Mouse (Mus musculus) skeletal muscle tissue, adult 2 months (tissue): ENCODE results near the gene Pde4d.
A peak's percentile ranks its signal among the peaks of the same experiment; 100 is the strongest.
"Not testable (repeated sequence)": the region's sequence is repeated elsewhere in the genome, so short reads cannot be mapped to it uniquely, and the experiment has no call there.

Source experiments
- DNase-seq: peaks from one replicate; pipeline ENCODE4 v3.0.0-alpha.2; 2012; ENCODE audit warnings: low read depth, low spot score

Pde4d gene

DNA sequence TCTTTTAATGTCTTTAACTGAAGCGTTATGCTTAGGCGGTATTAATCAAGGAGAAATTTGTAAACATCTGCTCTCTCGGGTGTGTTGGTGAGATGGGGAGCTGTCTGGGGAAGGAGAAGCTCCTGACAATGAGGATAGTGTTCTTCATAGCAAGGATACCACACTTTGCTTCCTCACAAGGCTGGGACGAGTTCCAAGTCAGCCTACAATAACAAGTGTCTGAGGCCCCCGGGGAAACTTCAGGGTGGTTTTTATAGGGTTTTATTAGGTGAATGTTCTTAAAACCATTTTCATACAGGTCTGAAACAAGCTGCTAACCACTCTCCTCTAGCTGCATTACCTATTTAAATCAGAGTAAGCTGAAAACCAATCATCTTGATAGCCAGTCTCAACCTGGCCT, 1433.9 kb downstream of the Pde4d start:
- no peak for DNase-seq

DNA sequence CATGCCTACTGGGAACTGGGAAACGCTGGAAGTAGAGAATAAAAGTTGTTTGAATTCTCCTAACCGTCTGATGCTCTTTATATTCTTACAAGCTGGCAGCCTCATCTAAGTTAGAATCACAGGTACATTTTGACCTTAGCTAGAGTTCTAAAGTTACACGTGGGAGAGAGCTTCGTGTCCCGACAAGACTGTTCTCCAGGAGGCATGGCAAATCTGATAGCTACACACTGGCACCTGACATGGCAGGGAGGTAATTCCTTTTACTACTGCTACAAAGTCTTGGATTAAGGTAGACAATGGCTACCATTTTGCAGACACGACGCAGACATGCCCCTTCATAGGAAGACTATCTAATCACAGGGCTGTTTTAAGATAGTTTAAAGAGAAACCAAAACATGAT, 1435.1 kb downstream of the Pde4d start:
- no peak for DNase-seq

DNA sequence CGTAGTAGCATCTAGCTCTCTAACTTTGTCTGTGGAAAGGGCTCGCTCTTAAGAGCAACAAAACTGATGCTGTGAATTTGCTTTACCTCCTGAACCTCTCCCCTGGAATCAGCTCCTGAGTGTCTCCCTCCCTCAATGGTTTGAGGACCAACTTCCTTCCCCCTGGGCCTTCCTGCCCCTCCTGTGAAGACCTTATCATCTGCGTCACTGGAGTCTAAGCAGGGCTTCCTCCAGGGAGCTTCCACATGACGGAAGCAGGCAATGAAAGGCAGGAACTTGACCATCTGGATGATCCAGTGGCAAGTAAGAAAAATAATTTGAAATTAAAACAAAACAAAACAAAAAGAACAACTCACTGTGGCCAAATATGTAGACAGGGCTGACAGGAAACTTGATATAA, 1438.5 kb downstream of the Pde4d start:
- no peak for DNase-seq

DNA sequence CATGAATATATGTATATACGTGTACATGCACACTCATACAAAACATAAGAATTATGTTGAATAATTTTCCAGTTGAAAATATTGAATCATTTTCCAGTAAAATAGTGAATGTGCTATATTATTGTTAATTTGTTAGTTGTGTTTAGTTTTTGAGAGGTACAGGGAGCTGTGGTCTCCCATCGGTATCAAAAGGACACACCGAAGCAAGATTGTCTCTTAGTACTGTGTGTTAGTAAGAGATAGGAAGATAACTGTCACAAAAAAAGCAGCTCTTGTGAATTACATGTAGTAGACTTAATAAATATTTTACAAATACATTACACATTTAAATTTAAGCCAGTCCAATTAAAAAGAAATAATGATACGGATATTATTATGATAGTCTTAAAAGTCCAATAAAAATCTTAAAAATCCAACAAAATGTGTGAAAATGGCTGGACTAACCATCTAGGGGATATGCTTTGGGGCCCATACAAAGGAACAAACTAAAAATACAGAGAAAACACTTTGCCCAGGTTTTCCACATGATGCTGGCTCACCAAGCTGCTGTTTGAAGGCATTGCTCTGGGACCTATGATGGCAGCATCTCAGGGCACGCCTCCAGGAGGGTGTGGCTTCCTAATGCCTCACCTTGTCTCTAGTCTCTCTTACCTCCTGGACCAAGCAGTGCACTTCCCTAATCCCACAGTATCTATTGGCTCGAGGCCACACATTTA, 1441.6 kb downstream of the Pde4d start:
- no peak for DNase-seq

DNA sequence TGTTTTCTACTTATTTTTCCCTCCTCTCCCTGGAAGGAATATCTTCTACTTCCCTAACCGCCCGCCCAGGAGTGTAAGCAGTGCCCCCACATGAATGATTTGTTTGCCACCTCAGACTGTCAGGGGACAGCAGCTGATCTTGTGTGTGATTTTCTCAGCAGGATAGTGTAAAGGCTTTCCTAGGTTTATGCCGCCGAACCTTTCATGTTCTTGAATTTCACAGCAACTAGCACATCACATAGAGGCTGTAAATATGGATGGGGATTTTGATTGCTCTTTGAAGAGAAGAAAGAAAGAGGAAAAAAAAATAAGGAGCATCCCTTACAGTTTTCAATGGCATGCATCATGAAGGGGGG, 1442.1 kb downstream of the Pde4d start:
- no peak for DNase-seq

DNA sequence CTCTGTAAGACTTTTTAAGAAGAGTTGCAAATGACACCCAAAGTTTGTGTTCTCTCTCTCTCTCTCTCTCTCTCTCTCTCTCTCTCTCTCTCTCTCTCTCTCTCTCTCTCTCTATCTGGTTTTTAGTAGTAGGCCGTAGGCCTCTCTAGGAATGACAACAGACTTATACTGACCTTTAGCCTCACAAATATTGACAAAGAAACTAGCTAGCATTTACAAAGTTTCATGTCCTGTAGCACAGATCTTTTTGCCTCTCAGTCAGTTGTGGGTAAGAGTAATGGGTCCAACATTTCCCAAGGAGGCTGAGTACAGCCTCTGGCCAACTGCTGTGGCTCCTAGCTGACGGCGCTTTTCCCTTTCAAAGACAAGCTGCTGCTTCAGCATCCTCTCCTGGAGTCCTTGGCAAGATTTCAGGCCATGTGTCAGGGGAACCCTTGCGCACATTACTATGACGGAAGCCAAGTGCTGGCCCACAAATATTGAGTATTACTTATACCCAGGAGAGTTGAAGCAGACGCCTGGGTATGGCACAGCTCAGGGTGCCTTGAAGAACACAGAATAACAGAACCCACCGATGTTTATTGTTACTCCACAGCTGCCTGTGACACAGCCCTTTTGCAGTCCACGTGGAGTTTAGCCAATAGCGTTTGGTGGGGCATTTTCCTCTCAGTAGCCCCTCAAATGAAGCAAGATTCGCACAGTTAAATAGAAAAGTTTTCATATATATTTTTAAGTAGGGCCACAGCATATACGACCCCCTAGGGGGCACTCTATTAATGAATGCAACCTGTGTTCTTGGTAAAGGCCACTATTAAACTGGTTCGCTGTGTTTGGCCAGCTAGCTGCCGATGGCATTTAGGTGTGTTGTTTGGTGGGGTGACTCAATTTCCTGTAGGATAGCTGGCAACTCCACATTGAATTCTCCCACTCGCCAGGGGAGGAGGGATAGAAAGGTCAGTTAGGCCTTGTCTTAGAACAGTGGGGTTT, 1450.0 kb downstream of the Pde4d start:
- DNase-seq, result peak; percentile 91

DNA sequence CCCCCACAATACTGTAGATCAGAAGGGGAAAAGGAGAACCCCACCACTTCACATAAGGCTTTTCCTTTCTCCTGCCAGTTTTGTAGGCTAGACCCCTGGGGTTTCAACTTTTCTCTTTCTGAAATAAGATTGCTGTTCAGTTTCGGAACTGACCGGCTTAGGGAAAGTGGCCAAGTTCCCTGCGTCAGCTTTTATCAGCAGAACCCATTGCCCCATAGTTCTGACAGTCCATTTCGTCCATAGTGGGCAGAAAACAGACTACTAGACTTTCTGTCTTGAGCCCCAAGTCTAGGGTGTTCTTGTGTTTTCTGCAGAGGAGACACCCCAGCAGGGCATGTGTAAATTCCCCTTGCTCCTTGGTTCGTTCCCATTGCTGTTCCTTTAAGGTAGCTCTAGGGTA, 1452.1 kb downstream of the Pde4d start:
- DNase-seq, result no peak

DNA sequence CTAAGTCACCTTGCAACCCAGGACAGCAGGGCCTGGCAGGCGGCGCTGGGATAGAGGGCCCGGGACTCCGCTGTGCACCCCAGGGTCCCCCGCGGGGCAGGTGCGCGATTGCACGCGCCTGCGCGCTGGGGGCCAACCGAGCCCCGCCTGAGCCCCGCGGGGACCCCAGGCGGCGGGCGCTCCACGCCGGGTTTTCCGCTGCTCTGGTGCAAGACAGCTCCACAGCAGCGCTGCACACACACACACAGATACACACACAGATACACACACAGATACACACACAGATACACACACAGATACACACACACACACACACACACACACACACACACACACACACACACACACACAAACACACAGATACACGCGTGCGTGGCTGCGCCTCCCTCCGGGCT, 1452.7 kb downstream of the Pde4d start:
- DNase-seq, result not testable (repeated sequence)

DNA sequence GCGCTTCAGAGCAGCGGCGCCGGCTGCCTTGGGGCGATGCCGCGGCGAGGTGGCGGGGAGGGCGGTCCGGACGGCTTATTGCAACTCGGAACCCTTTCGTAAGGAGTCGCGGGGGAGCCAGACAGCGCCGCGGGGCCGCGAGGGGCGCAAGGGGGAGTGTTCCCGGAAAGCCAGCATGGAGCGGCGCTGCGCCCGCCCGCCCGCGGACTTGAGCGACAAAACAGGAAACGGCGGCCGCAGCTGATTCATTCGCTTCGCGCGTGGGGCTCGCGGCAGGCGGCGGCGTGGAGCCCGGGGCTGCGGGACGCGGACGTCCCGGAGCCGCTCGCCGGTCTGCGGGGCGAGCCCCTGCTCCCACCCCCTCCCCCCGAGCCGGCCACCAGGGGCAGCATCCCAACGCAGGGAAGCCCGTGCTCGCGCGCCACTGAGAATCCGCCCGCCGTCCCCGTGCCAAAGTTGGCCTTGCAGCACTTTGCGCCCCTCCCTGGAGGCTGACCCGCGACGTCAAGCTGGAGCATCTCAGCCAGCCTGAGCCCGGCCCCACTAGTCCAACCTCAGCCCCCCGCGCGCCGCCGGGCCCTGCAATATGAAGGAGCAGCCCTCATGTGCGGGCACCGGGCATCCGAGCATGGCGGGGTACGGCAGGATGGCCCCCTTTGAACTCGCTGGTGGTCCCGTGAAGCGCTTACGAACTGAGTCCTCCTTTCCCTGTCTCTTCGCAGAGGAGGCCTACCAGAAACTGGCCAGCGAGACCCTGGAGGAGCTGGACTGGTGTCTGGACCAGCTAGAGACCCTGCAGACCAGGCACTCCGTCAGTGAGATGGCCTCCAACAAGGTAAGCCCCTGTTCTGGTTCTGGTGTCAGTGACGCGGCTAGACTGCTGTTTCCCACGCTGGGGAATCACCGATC, 1453.4 kb downstream of the Pde4d start:
- peak; percentile 90 for DNase-seq

DNA sequence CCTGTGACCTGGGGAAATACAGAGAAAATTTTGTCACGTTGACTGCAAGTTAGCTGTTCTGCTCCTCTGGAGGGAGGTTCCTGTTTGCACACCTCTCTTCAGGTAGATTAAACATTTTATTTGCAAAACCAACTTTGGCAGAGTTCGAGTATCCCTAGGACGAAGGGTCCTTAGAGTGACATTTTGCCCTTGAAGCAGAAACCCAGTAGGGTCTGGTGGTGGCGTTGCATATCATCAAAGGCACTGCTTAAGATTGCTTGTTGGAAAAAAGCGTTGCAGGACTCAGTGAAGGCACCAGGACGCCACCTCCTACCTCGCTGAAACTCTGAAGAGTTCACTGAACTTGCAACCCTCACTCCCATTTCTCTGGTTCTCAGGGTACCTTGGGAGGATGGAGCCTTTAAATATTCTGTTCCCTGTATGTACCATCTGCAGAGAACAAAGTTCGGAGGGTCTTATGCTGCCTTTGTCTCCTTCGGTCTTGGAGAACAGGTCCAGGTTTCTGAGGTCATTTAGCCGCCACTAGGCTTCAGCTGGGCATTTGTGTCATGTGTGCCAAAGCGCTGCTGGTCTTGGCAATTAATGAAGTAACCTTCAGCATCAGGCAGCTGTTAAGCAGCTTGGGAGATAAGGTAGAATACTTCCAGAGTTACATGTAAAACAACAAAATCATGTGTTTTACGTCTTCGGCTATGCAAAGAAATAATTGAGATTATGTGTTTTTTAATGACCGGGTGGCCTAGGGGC, 1454.2 kb downstream of the Pde4d start:
- DNase-seq, result no peak

DNA sequence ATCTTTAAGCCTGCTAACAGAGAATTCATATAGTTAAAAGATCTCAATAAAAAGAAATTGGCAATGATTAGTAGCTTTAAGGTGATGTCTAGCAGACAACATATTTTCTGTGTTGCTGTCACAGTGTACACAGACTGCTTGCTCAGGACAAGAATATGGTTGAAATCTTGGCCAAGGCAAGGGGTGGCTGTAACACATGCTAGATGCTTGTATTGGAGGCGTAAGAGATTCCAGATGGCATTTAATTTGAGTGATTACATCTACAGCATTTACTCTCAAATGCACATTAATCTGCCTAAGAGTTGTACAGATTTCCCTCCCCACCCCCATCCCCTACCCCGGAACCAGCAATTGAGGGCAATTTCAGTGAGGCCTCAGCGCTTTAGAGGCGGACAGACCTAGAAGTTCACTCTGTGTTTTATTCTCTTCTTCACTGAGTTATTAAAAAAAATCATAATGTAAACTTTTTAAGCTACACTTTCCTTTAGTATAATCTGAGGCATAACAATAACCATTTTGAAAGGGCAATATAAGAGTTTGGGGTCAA, 1456.7 kb downstream of the Pde4d start:
- DNase-seq, result no peak

DNA sequence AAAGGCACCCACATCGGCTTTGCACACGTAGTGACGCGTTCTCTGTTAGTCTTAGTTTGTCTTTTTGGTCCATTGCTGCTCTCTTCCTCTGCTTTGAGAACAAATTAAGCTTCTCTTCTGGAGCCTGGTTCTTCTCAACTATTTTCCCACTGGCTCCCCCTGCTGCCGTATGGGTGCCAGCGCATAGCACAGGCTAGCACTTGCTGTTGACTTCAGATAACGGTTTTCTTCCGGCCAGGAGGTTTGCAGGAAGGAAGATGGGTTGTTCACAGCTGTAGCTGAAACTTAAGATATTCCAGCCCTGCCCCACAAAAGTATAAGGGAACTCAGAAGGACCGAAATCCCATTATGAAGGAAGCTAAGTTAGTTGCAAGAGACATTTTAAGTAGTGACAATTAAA, 1457.9 kb downstream of the Pde4d start:
- peak; percentile 80 for DNase-seq

DNA sequence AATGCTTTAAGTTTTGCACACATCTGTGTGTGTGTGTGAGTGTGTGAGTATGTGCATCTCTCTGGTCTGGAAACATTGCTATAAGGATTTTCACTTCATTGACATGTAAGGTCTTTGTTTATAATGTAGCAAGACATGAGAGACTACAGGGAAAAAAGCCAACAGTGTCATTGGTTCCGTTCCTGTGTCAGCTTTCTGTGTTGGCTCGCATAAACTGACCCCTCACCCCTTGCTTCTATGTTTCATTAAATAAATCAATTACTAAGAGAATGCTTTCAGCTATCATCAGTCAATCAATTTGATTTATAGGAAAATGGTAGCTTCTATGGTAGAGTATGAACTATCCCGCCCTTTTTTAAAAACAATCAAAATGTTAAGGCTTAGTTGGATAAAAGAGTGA, 1458.6 kb downstream of the Pde4d start:
- no peak for DNase-seq

DNA sequence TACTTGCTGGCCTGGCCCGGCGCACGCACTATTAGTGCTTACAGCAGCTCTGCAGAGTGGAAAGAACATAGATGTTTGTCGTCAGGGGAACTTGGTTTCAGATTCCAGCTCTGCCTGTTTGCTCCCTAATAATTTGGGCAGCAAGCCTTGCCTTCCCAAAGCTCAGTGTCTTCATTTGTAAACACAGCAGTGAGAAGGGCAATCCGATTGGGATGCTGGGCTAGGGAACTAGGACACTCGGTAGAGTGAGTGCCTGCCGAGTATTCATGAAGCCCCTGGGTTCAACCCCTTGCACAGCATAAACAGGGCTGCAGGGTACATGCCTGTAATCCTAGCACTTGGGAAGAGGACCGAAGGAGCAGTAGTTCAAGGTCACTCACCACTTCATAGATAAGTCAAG, 1459.4 kb downstream of the Pde4d start:
- DNase-seq, result peak; percentile 85

DNA sequence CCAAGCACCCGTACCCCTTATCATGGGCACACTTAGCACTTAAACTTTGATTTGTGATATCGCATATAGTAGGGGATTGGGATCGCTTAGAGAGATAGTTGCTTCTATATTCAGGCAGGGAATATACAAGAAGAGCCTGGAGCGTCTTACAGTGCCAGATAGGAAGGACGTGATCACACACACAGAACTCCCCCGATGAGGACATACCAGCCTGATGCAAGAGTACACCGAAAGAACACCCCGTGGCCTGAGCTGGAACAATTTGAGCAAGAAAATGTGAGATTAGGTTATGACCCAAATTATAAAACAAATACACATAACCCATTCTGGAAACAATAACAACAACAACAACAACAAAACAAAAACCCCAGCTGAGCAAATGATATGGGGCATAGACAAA, 1461.2 kb downstream of the Pde4d start:
- DNase-seq, result no peak

DNA sequence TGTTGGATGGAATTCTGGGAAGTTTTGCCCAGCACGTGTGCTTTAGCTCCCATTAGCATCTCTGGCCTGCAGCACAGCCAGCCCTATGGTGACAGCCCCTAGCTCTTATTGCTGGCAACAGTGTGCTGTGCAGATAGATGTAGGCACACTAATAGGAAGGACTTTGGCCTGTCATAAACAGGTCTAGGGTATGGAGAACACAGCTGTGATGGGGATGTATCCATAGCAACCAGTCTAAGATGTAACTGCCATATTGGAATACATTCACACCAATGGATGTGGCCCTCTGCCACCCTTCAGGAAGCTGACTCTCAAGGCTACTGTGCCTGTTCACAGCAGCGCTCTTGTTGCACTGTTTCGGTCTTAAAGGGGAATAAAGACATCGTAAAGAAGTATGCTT, 1462.9 kb downstream of the Pde4d start:
- no peak for DNase-seq

DNA sequence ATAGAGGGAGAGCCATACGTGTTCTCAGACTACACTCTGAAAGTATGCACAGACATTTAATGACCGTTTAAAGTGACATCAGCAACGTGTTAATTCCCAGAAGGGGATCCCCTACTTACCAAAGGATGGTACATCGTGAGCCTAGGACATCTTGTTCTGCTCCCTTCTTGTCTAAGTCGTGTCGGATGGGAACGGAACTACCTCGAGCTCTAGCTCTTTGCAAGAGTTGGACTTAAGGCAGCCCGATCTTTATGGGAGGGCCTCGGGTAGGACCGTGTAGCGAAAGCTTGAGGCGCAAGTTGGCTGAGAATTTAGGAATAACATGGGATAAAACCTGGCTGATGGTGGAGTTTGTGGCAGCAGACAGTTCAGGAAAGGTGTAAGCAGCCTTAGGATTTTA, 1464.5 kb downstream of the Pde4d start:
- DNase-seq, result peak; percentile 90

DNA sequence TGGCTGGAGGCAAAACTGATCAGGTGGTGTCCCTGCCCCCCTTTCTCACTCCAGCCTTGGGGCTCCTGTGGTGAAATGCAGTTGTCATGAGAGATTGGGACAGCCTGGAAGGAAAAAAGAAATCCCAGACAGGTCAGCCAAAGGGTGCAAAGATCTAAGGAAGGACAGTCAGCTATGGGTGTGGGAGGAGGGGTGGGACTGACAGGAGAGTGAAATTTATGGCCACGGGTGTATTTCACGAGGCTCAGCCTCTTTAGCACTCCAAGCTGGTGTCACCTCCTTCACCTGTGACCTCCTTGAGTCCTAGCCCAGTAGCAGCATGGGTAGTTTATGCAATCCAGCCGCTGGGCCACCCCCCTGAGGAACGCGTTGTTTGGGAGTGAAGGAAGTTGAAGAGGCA, 1465.1 kb downstream of the Pde4d start:
- peak; percentile 96 for DNase-seq

DNA sequence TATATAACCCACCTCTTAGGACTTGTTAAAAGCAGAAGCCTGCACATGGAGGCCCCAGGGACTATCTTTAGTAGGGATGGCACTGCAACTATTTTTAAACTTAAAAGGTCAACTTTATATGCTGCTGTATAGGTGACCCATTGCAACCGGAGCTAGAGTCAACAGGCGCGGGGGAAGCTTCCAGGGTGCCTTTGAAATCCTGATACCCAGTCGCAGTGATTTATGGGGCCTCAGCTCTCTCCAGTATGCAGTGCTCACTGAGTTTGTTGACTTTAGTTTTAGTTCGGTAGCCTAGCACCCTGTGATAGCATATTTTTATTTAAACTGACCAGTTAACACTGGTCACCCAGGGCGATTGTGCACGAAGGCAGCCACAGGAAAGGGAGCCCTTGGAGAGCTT, 1465.8 kb downstream of the Pde4d start:
- peak; percentile 94 for DNase-seq

DNA sequence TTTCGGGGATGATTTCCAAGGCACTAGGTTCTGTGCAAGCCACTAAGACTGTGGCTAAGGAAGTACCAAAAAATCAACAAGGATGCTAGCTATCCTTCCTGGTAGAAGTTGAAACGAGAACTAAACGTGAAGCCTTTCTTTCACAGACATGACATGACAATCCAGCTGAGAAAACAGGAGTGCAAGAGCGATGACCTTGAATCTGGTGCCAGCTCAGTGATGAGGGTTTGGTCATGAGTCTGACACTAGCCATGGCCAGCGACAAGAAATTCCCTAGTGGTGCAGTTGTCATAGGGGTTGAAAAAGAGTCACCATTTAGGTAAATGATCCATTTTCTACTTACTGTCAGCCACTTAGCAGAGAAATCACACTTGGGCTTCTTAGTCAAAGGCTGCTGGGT, 1466.2 kb downstream of the Pde4d start:
- DNase-seq, result peak; percentile 81

DNA sequence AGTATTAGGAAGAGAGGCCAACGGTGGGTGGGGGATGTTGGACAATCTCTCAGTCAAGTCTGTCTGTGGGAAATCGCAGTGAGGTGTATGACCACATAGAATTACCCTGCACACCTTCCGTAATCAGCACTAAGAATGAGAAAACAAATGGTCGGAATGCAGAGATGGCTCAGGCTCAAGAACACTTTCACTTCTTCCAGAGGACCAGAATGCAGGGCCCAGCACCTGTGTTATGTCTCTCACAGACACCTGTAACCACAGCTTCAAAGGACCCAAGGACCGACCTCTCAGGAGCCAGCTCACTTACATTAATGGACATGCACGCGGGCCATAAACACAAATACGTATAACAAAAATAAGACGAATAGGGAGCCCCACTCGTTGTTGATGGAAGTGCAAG, 1467.8 kb downstream of the Pde4d start:
- no peak for DNase-seq
